Mouse (Mus musculus) gastrocnemius, postnatal 14 days (tissue): ENCODE data around the gene Thbd. TPM values are rescaled to one million over a fixed set of nuclear protein-coding genes. Genes with fewer than 3 reads are reported as not detected.
A peak's percentile ranks its signal among the peaks of the same experiment; 100 is the strongest.

Experiments
- DNase-seq: peaks from one replicate; pipeline ENCODE4 v3.0.0; 2021; ENCODE audit warnings: mixed read lengths
- intact Hi-C: fragments of 180-260 bp; cut with DNase I; formaldehyde crosslinking; loops from one replicate; pipeline ENCODE4 v1.15.1; 2025; ENCODE audit warnings: low total_unique reads
- long read RNA-seq, 2 experiments: library from polyadenylated mRNA; stranded (forward); transcript quantifications; one replicate each; pipeline ENCODE4 v2.0.0; 2021
- total RNA-seq, 2 experiments: library from RNA; stranded (reverse); gene quantifications; 2 replicates each; pipeline ENCODE4 v1.2.3; 2021

Thbd gene
- total RNA-seq, result 10 to 100 TPM; 19.3 to 27.9 TPM
- long read RNA-seq, experiment 1, transcript Thbd-201 (1 exons, 3,723 nt), result major isoform, 12 of 13 reads
- long read RNA-seq, experiment 1, partial matches to known transcripts, result 0 of 13 reads
- long read RNA-seq, experiment 1, other reads (novel, unspliced or antisense), result 1 of 13 reads
- long read RNA-seq, experiment 2, transcript Thbd-201 (1 exons, 3,723 nt), result major isoform, 20 of 20 reads
- long read RNA-seq, experiment 2, partial matches to known transcripts, result 0 of 20 reads
- long read RNA-seq, experiment 2, other reads (novel, unspliced or antisense), result 0 of 20 reads

DNA sequence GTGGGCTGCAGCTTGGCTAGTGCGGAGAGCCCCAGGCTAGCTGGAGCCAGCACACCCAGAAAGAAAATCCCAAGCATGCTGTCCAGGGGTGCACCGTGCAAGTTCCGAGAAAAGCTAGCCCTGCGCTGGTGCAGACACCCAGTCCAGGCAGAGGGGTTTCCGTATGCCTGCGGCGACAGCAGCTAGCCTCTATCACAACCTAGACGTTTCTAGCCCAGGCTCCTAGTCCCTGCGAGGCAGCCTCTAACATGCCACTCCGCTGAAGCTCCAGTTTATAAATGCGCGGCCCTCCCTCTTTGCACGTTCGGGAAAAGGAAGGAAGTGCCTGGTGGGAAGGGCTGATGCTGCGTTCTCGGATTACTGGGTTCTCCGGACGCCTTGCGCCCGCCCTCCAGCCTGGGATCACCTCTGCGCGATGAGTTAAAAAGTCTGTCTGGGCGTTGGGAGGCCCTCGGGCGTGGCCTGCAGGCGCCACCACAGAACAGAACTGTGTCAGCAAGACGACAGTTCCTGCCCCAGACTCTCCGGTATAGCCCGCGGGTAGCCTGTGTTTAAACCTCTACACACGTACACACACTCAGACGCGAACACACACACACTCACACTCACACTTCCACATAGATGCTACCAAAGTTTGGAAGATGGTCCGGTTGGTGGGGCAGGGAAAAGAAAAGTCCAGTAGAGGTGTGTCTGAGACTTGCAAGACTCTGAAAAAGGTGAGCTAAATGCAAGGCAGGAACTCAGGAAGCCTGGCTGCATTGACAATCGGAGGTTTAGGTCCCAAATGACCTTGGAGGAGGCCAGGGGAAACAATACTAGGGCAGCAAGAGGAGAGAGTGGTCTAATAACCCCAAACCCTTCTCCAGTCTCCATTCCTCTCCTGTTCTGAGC lies at the start of gene Thbd:
Gene Thbd (minus strand): TSS at position 319 of the 891 bp plus-strand sequence.
- intact Hi-C loops, result loop anchor here (5.0 to 10.0 kb wide), 4 partner anchors 129 to 286 kb away; no protein-coding TSS in a partner anchor
- DNase-seq, result peak; percentile 80

DNA sequence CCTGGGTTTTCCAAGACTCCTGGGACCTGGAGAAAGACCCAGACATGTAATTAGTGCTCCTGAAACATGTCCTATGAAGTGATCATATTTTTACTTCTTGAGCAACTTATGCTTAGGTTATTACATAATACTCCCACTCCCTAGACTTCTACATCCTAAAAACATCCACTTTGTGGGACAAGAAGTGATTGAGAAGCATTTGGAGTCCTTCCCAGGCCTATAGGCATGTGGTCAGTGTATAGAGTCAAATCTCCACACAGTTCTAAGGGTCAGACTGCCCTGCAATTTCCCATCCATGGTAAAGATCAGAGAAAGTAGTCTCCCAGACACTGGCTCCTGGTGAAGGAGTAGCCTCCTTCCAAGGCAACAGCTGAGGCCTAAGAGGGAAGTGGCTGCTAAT lies 47.4 kb upstream of the Thbd start:
- intact Hi-C loops, result no loop called here

DNA sequence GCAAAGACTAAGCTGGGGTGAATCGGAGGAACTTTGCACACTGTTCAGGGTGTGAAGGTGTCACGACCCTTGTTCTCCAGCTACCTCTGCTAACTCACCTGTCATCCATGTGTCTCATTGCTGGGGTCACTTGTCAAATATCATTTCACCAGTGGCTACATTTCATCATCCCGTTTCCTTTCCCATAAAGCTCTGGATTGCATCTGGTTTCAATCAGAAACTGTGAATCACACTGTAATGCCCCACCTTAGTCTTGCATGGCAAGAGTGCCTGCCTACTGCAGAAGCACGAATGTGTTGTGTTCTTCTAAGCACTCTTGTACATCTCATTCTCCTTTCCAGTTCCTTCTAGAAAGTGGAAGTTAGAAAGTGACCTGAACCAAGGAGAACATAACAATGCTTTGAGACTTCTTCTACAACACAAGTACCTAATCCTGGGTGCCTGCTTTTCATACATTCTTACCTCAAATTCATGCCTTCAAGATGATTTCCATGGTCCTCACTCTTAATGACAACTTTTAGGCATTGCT lies 46.1 kb upstream of the Thbd start:
- intact Hi-C loops, result no loop called here
- no peak for DNase-seq

More for the DNA sequence above, 47.4 kb upstream of the Thbd start:
- no peak for DNase-seq

DNA sequence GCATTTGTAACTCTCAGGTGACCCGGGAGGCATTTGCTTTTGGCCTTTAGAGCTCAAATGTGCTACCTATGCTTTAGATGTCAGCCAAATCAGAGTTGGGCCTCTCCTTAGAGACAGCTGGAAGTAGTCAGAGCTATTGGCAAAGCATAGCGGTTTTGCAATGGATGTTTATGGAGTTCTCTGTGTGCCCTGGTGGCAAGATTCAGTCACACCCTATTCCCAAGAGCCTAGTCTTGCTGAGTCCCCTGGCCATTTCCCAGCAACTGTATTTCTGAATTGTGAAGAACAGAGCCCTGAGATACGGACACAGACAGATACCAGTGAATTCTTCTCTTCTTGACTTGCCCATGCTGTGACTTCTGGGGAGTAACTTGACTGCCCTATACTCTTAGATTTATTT lies 45.1 kb upstream of the Thbd start:
- DNase-seq, result no peak
- intact Hi-C loops, result no loop called here

DNA sequence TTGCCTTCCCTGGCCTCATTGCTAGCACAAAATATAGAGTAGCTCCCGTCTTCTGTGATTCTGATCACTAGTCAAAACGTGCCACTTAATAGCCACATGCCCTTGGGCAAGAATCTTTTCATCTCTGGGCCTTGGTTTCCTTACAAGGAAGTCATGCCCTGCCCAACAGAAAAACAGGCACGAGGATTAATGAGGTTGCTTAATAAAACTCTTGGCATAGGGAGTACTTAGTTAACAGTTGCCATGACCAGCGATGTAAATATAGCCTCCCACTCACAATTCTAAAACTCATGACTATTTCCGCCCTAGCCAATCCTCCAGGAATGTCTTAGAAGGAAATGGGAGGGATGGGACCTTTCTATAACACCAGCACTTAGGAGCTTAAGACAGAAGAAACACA lies 43.5 kb upstream of the Thbd start:
- DNase-seq, result no peak
- intact Hi-C loops, result no loop called here

DNA sequence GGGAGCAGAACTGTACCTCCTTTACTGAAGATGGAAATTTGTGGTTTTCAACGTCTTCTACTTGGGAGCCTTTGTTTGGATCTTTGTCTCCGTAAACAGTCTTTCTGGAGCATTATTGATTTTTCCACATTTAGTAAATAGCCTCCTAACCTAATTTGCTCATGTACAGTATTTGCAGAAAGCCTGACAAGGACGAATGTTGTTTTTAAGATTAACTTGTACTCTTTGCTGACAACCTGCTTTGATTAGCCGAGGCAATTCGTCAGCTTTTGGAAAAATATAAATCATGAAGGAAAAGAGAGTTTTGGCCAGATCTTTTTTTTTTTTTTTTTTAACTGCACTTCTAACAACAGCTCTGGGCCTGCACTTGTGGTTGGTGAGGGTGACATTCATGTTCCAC lies 42.6 kb upstream of the Thbd start:
- no peak for DNase-seq
- intact Hi-C loops, result no loop called here

DNA sequence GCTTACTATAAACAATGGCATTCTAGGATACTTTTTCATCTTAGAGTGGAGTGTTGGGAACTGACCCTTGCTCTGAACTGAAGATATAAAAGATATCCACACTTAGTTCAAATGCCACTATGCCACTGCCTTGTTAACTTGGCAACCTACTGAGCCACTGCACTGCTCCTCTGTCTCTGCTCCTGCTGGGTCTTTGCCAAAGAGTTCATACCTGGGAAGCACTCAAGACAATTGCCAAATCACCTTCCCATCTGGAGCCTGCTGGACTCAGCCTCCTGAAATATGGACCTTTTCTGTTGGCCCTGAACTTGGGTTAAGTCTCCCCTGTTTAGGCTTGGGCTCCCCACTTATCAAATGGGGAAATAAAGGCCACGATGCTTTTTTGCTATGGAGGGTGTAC lies 41.7 kb upstream of the Thbd start:
- DNase-seq, result no peak

DNA sequence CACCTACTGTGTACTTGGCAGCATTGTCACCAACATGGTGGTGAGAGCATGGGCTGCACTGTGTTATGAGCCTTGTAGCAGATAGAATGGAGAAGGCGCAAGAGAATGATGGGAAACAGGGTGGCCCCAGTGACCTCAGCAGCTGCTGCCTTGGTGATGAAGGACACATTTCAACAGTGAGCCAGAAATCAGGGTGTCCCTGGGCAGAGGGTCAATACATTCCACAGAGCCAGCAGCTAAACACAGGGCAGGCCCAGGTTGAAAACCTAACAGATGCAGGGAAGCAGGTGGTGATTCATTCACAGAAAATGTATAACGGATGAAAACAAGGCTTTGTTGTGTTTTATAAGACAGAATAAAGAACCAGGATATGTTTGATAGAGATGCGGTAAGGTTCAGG lies 38.5 kb upstream of the Thbd start:
- DNase-seq, result no peak
- intact Hi-C loops, result no loop called here

More for the DNA sequence above, 41.7 kb upstream of the Thbd start:
- intact Hi-C loops, result no loop called here

DNA sequence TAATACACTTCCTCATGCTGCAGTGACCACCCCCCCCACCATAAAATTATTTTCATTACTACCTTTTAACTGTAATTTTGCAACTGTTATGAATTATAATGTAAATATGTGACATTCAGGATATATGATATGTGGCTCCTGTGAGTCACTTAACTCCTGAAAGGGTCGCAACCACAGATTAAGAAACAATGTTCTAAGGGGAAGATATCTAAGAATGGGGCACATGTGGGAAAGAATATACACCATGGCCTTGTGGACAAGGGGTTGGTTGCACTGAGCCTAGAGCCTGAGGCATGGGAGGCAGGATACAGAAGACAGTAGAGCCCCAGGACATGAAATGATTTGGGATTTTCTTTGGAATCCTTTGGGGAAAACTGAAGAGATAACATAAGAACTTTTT lies 37.6 kb upstream of the Thbd start:
- DNase-seq, result no peak
- intact Hi-C loops, result no loop called here

DNA sequence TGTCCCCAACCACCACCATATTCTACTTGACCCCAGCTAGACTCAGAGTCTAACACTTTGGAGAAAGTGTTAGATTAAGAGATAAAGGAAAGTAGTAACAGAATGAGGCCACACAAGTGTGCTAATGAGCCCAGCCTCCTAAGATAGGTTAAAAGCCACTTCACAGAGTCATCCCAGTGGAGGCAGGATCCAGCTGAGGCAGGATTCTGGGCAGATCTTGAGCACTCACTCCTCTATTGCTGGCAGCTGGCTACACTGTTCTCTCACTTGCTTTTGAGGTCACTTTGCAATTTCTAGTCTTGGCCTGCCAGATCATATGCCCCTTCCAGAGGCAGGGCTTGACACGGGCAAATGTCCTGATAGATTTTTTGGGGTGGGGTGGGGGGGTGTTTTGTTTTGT lies 36.5 kb upstream of the Thbd start:
- no peak for DNase-seq
- intact Hi-C loops, result no loop called here

DNA sequence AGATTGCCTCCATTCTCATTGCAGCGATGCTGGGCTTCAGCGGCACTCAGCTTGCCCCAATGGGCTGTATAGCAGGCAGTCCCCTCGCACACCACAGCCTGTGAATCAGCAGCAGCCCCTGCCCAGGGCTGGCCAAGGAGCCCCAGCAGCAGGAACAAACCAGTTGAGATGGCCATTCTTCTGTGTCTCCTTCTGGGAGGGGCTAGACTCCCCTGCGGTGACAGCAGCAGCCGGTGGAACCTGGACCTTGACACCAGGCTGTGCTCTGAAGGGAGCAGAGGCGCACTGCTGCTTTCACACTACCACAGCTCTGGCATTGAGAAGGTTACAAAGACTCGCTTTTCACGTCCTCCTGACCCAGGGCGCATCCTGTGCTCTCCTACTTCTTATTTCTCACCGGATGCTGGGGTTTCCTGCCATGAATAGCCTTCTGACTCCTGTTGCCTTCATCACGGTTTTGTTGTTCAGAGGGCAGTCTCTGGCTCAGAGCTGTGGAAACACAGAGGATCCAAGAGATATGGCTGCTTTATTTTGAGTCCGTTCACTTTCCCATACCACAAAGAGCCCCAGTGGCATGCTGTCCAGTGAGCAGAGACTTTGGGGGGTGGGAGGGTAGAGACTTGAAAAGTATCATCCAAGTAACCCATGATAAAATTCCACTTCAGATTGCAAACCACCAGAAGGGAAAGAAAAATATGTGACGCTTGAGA lies 35.4 kb upstream of the Thbd start, which contains the start of gene Cd93:
Gene Cd93 (minus strand): TSS at position 315 of the 710 bp plus-strand sequence.
- DNase-seq, result no peak
- intact Hi-C loops, result no loop called here

DNA sequence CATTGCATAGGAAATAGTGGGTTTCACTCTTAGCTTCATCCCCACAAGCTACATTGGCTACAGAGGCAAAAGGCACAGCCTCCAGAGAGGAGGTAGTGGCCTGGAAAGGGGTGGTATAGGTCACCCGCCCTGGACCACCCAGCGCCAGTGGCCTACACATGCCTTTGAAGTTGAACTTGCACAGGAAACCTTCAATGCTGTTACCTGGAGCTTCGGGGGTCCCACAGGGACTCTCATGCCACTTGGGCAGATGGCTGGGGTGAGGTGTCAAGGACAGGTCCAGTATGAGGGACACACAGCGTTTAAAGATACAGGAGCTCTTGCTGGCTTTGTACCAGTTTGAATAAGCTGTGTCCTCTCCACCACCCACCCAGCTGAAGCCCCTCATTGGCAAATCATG lies 34.7 kb upstream of the Thbd start:
- DNase-seq, result no peak
- intact Hi-C loops, result no loop called here

DNA sequence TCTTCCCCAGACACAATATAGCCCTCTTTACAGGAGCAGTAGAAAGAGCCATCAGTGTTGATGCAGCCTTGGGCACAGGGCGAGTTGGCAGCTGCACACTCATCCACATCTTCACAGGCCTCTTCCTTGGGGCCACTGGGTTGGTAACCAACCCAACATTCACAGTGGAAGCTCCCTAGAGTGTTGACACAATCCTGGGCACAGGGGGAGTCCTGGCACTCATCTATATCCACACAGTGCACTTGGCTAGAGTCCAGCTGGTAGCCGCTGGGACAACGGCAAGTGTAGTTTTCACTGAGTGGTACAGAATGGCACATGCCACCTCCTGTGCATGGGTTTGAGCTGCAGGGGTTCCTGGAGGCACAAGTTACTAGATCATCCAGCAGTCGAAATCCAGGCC lies 34.2 kb upstream of the Thbd start:
- intact Hi-C loops, result no loop called here
- no peak for DNase-seq

DNA sequence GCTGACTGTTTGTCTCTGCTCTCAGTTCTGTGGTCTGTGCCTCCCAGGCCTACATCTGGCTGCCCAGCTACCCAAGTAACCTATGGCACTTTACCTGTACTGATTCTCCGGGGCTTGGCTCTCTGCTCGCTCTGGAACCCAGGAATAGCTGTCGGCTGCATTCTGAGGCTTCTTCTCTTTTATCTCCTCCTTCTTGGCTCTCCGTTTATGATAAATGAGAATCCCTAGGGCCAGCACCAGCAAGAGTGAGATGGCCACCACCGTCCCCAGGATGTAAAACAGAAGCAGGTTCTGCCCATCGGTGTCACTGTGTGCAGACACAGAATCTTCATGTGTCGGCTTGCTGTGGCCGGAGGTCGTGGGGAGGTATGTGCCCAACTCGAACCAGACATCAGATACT lies 33.4 kb upstream of the Thbd start:
- no peak for DNase-seq
- intact Hi-C loops, result no loop called here

DNA sequence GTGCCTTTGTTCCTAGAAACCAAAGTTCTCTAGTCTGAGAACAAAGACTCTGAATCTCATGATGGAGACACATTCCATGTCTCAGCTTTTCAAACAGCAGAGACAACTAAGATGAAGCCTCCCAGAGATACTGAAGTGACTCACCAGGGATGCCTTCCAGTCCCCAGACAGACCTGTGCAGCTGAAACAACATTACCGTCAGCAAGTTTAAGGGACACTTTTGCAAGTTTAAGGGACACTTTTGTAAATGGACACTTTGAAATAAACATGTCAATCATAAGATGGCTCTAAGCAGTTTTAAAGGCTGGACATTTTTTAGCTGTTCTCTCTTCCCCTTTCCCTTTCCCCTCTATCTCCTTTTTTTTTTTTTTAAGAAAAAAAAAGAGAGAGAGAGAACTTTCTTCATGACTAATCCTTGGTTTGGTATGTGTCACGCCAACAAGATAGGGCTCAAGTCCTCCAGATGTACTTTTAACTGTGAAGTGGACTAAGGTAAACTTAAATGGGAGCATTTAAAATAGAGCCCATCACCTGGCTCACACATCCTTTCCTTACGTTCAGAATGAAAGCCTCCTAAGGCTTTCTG lies 31.8 kb upstream of the Thbd start:
- intact Hi-C loops, result no loop called here
- no peak for DNase-seq

DNA sequence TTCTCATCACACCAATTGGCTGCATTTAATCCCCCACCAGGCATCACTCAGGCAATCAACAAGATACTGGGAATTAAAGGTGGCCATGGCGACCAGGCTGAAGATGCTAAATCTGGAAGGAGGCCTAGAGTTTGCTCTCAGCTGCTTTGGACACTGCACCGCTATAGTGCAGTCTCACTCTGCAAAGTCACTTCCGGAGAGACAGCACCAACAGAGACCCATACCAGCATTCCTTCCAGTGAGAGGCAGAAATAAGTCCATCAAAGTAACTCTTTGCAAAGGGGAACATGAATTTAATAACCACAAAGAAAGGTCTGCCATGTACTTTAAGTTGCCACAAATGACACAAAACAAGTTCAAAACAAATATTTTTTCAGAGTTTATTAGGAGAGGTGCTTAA lies 28.3 kb upstream of the Thbd start:
- no peak for DNase-seq
- intact Hi-C loops, result no loop called here

DNA sequence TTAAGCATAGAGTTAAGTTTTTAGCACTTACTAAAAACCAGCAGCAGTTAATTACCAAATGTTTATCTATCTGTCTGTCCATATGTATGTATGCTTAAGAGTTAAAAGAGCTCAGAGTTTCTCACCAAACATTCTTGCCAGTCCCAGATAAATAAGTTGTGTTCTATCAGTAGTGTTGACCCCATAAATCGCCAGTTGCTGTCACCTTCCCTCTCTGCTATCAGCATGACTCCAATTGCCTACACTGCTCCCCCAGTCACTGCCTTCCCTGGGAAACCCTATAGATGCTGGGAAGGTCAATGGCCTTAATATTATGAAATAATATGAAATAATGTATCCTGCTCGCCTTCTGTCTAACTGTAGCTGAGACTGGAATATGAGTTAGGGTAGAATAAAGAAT lies 24.4 kb upstream of the Thbd start:
- intact Hi-C loops, result no loop called here
- DNase-seq, result no peak

DNA sequence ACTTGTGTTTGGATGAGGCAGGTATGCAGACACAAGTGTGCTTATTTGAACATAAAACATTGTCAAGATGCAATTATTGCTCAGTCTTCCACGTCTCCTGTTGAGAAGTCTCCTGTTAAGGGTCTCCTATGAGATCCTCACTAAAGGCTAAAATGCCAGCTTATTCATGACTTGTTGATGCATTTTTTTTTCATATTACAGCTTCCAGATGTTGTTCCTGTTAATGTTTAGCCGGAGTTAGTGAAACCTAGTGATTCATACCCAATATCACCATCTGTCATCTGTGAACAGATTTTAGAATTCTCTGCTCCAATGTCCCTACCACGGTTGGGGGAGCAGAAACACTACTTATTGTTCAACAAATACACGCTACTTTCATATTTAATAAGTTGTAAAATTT lies 23.0 kb upstream of the Thbd start:
- intact Hi-C loops, result no loop called here

DNA sequence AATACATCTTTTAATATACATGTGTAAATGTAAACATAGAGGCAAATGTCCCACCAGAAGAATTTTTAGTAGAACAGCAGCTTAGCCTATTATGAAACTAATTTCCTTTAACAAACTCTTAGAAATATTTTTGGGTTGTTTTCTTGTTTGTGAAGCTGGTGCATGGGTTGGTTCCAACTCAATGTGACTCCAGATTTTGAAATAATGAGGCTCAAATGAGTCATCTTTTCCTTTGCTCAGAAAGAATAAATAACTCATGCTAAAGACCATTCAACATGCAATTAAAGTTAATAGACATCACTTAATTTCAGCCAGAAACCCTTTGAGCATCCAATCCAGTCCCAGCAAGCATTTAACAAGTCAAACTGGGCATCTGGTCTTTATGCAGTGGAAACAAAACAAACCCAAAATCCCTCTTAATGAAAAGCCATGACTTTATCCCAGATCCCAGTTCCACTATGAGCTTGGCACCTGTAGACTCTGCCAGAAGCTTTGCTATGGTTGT lies 21.1 kb upstream of the Thbd start:
- intact Hi-C loops, result no loop called here
- no peak for DNase-seq

More for the DNA sequence above, 23.0 kb upstream of the Thbd start:
- no peak for DNase-seq
